ENCODE assay signal across 7 mouse cellular contexts in the genomic region with DNA sequence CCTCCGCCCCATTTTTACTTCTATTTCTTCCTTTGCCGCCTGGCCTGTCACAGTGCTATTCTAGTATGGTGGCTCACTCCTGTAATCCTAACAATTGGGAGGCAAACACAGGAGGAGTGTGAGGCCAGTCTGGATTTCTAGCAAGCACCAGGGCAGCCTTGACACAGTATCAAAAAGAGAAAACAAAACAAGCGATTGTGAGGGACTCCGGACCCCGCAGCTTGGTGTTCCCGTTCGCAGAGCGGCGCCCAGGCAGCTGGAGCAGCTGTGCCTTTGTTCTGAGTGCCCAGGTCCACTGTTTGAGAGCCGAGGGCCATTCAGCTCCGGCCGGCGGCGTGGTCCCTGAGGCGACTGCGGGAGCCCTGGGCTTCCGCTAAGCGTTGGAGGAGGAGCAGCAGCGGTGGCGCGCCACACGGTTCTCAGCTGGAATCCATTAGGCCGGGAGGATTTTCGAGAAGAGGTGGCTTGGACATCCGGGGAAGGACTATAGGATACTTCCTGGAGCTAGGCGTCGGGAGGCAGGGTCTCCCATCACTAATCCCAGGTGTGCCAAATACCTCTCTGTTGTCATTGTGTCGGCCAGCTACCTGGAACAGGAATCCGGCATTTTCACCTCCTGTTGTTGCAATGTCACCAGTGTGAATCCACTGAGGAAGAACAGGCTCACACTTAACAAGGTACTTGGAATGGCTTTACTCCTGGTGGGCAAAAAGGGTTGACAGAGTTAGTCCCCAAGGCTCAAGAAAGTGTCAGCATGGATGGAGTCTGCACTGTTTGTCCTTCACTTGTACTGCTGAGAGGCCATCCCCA. TPM values are rescaled to one million over a fixed set of nuclear protein-coding genes. Genes with fewer than 3 reads are reported as not detected.
DNase-seq lines count a peak whose midpoint lies in the region; ATAC-seq lines count a peak whose summit lies in the region.

Gene Srrm2, plus strand, starts transcription at position 264 of the 810 bp plus-strand sequence.

- H3K27me3 ChIP-seq in embryonic facial prominence, embryonic 12.5 days, result no peaks in the 10 kb centered on the region
- H3K27me3 ChIP-seq in intestine, embryonic 15.5 days (replicated peaks), result no peaks in the 10 kb centered on the region
- H3K27me3 ChIP-seq in megakaryocyte, embryonic 14.5 days (replicated peaks), result peaks cover 1% of the 10 kb centered on the region

- intact Hi-C loops in left cerebral cortex, postnatal 25 days (cut with DNase I), result no loop called here

- H3K4me2 ChIP-seq in embryonic facial prominence, embryonic 12.5 days (replicated peaks), result peak within 1 kb of the TSS; percentile 62
- H3K4me2 ChIP-seq in intestine, embryonic 15.5 days (replicated peaks), result peak within 1 kb of the TSS; percentile 89

- DNase-seq in adrenal gland, postnatal 36 days, result peak; percentile 70 to 79
- peak; percentile 56 to 58 for DNase-seq in left cerebral cortex, postnatal 25 days (ENCODE audit: low spot score in 2 of 2)
- DNase-seq in right cerebral cortex, postnatal 14 days, result peak; percentile 57

- peak within 1 kb of the TSS; percentile 74 for H3K9ac ChIP-seq in embryonic facial prominence, embryonic 12.5 days
- H3K9ac ChIP-seq in intestine, embryonic 15.5 days, result peak within 1 kb of the TSS; percentile 79

- H3K4me3 ChIP-seq in embryonic facial prominence, embryonic 12.5 days, result peak within 1 kb of the TSS; percentile 45
- peak within 1 kb of the TSS; percentile 45 for H3K4me3 ChIP-seq in intestine, embryonic 15.5 days (replicated peaks)
- H3K4me3 ChIP-seq in megakaryocyte, embryonic 14.5 days (replicated peaks), result peak within 1 kb of the TSS; percentile 90

- no peaks in the 10 kb centered on the region for H3K36me3 ChIP-seq in embryonic facial prominence, embryonic 12.5 days
- H3K36me3 ChIP-seq in intestine, embryonic 15.5 days, result no peaks in the 10 kb centered on the region
- no peaks in the 10 kb centered on the region for H3K36me3 ChIP-seq in megakaryocyte, embryonic 14.5 days (replicated peaks; ENCODE audit: low read length)

- H3K4me1 ChIP-seq in embryonic facial prominence, embryonic 12.5 days, result peaks cover 21% of the 10 kb centered on the region
- H3K4me1 ChIP-seq in intestine, embryonic 15.5 days (replicated peaks), result peaks cover 19% of the 10 kb centered on the region; the same call in 1 of the 2 replicates
- H3K4me1 ChIP-seq in megakaryocyte, embryonic 14.5 days, result peaks cover 45% of the 10 kb centered on the region

- 0 out of 2 replicates have a peak, but pooled peaks have one; percentile 30 for ATAC-seq in embryonic facial prominence, embryonic 12.5 days (ENCODE audit: insufficient number of reproducible peaks, insufficient read depth, low FRiP score, low TSS enrichment)
- ATAC-seq in granulocyte monocyte progenitor cell, adult 5-6 weeks (replicated peaks; ENCODE audit: poor library complexity, severe bottlenecking), result peak; percentile 68
- ATAC-seq in intestine, embryonic 15.5 days, result peak; percentile 66

- WGBS in embryonic facial prominence, embryonic 12.5 days, result 2% methylated on average over 29 of the region's 29 CpGs
- WGBS in intestine, embryonic 15.5 days, result 3% methylated on average over 29 of the region's 29 CpGs

- H3K27ac ChIP-seq in embryonic facial prominence, embryonic 12.5 days, result peak within 1 kb of the TSS; percentile 92
- peak within 1 kb of the TSS; percentile 82 for H3K27ac ChIP-seq in intestine, embryonic 15.5 days

- no peaks in the 10 kb centered on the region for H3K9me3 ChIP-seq in embryonic facial prominence, embryonic 12.5 days
- no peaks in the 10 kb centered on the region for H3K9me3 ChIP-seq in intestine, embryonic 15.5 days
- no peaks in the 10 kb centered on the region for H3K9me3 ChIP-seq in megakaryocyte, embryonic 14.5 days

RNA-seq across cellular contexts. Expression of gene Srrm2, which starts in this region (rescaled TPM):
- total RNA-seq in adrenal gland, postnatal 36 days (2021), result 100 to 1,000 TPM; 435 to 589 TPM
- 657 and 663 TPM in 2 replicates for polyA plus RNA-seq in embryonic facial prominence, embryonic 12.5 days (2016; fragmentation: Nextera tagmentation; extraction: Ambion mirVana)
- total RNA-seq in granulocyte monocyte progenitor cell, adult 5-6 weeks (2014; fragmentation: Nextera tagmentation), result 563 and 623 TPM in 2 replicates
- total RNA-seq in granulocyte monocyte progenitor cell, adult 5-6 weeks (2017), result 126 TPM in 2 replicates
- 408 and 435 TPM in 2 replicates for polyA plus RNA-seq in intestine, embryonic 15.5 days (2015; fragmentation: Nextera tagmentation; extraction: Ambion mirVana)
- 100 to 1,000 TPM; 495 to 577 TPM for total RNA-seq in left cerebral cortex, postnatal 25 days (2021)
- polyA plus RNA-seq in megakaryocyte, embryonic 14.5 days (2012; ENCODE audit: insufficient read depth, low replicate concordance), result 117 and 357 TPM in 2 replicates

Comparison
In these comparisons a context has a peak if more than half of its experiments do, and no peak if none do; other contexts are left out.
1. Peak in every context shown above with its lines: DNase-seq, ATAC-seq, H3K4me3 ChIP-seq and H3K27ac ChIP-seq.